Mouse (Mus musculus) embryonic facial prominence, embryonic 15.5 days (tissue): ENCODE data around the gene Gm10318. TPM values are rescaled to one million over a fixed set of nuclear protein-coding genes. Genes with fewer than 3 reads are reported as not detected.
A peak's percentile ranks its signal among the peaks of the same experiment; 100 is the strongest.

Experiments used
- ATAC-seq: fragments of 200-750 bp; cut with Nextera tagmentation; 2 replicates; pipeline ENCODE4 v1.8.0; 2017; ENCODE audit warnings: low read depth, moderate TSS enrichment; ENCODE audit not compliant: insufficient number of reproducible peaks, low FRiP score, low TSS enrichment
- H3K27ac ChIP-seq: fragments of 300-500 bp; sonication (generic); replicated peaks from 2 replicates; pipeline ENCODE4 v1.5.1; 2015; ENCODE audit warnings: mild to moderate bottlenecking, inconsistent platforms
- H3K27me3 ChIP-seq: fragments of 300-500 bp; sonication (generic); 2 replicates; pipeline ENCODE4 v1.6.1; 2015; ENCODE audit warnings: inconsistent platforms
- H3K36me3 ChIP-seq: fragments of 300-500 bp; sonication (generic); 2 replicates; pipeline ENCODE4 v1.6.1; 2015; ENCODE audit warnings: mild to moderate bottlenecking, inconsistent platforms
- H3K4me1 ChIP-seq: fragments of 300-500 bp; sonication (generic); 2 replicates; pipeline ENCODE4 v1.6.1; 2015; ENCODE audit warnings: inconsistent platforms
- H3K4me2 ChIP-seq: fragments of 300-500 bp; sonication (generic); replicated peaks from 2 replicates; pipeline ENCODE4 v1.6.1; 2015; ENCODE audit warnings: mild to moderate bottlenecking, inconsistent platforms
- H3K4me3 ChIP-seq: fragments of 300-500 bp; sonication (generic); replicated peaks from 2 replicates; pipeline ENCODE4 v1.5.1; 2015; ENCODE audit warnings: mild to moderate bottlenecking, inconsistent platforms
- H3K9ac ChIP-seq: fragments of 300-500 bp; sonication (generic); 2 replicates; pipeline ENCODE4 v1.6.1; 2015; ENCODE audit warnings: inconsistent platforms
- H3K9me3 ChIP-seq: fragments of 300-500 bp; sonication (generic); replicated peaks from 2 replicates; pipeline ENCODE4 v1.6.1; 2016; ENCODE audit warnings: inconsistent platforms
- WGBS: fragments of 180-500 bp; shearing (Covaris S2); methylation state at CpG from one replicate; pipeline ENCODE4 v1.1.7; 2015; 5-methylcytosine and 5-hydroxymethylcytosine counted together
- polyA plus RNA-seq: library from polyadenylated mRNA; unstranded; fragments of >200 nt; fragmentation: Nextera tagmentation; extraction: Ambion mirVana; gene quantifications from 2 replicates; pipeline ENCODE4 v1.2.1, GENCODE M21; 2015

The Gm10318 gene
- polyA plus RNA-seq, result 3.0 and 3.4 TPM in 2 replicates

GRCm38 (mm10) chr10:77852559-77852958 is at the start of gene Gm10318:
TSS of gene Gm10318 (plus strand) at chr10:77852859.
- Histone ChIP-seq H3K36me3 (no peaks in the 10 kb centered on the region), H3K9ac (no peak within 1 kb of the TSS), H3K27me3 (0 out of 2 replicates have a peak, but pooled peaks cover 2% of the 10 kb centered on the region), H3K4me3 (no peak within 1 kb of the TSS), H3K4me2 (no peak within 1 kb of the TSS), H3K9me3 (0 out of 2 replicates have a peak, but pooled peaks cover 3% of the 10 kb centered on the region), H3K27ac (no peak within 1 kb of the TSS), H3K4me1 (no peaks in the 10 kb centered on the region)
- 67% methylated on average over 9 of the region's 9 CpGs for WGBS
- ATAC-seq, result no peak

GRCm38 (mm10) chr10:77804095-77804494 is 48.6 kb upstream of the Gm10318 start:
- H3K4me2 ChIP-seq, result no peak overlapping the region
- no peaks in the 10 kb centered on the region for H3K4me1 ChIP-seq
- WGBS, result 74% methylated on average over 3 of the region's 3 CpGs
- H3K36me3 ChIP-seq, result no peaks in the 10 kb centered on the region
- H3K4me3 ChIP-seq, result no peak overlapping the region
- no peak for ATAC-seq
- H3K27ac ChIP-seq, result no peak overlapping the region
- no peaks in the 10 kb centered on the region for H3K27me3 ChIP-seq
- no peaks in the 10 kb centered on the region for H3K9me3 ChIP-seq
- no peak overlapping the region for H3K9ac ChIP-seq

- no peak within 1 kb of the TSS for H3K4me3 ChIP-seq
- H3K27me3 ChIP-seq, result no peaks in the 10 kb centered on the region
- ATAC-seq, result no peak
- no peaks in the 10 kb centered on the region for H3K9me3 ChIP-seq
- H3K4me1 ChIP-seq, result no peaks in the 10 kb centered on the region
- H3K9ac ChIP-seq, result no peak within 1 kb of the TSS
- H3K36me3 ChIP-seq, result no peaks in the 10 kb centered on the region
- WGBS, result 61% methylated on average over 5 of the region's 5 CpGs
- no peak within 1 kb of the TSS for H3K4me2 ChIP-seq
- H3K27ac ChIP-seq, result no peak within 1 kb of the TSS
These were observed 40.9 kb upstream of the Gm10318 start, which contains the start of gene Gm9507 for GRCm38 (mm10) chr10:77811743-77812142. TSS of gene Gm9507 (minus strand) at chr10:77811843.

- Histone ChIP-seq H3K27ac (no peak within 1 kb of the TSS), H3K9me3 (no peaks in the 10 kb centered on the region), H3K27me3 (no peaks in the 10 kb centered on the region), H3K9ac (no peak within 1 kb of the TSS), H3K4me1 (no peaks in the 10 kb centered on the region), H3K36me3 (no peaks in the 10 kb centered on the region), H3K4me3 (no peak within 1 kb of the TSS), H3K4me2 (no peak within 1 kb of the TSS)
- WGBS, result 48% methylated on average over 3 of the region's 4 CpGs
- no peak for ATAC-seq
These were observed 38.3 kb upstream of the Gm10318 start, which contains the start of gene Gm2696 for GRCm38 (mm10) chr10:77814382-77814781. TSS of gene Gm2696 (plus strand) at chr10:77814682.

GRCm38 (mm10) chr10:77815514-77815913 is 37.1 kb upstream of the Gm10318 start:
- no peak for ATAC-seq
- no peaks in the 10 kb centered on the region for H3K9me3 ChIP-seq
- no peak overlapping the region for H3K4me3 ChIP-seq
- no peak overlapping the region for H3K9ac ChIP-seq
- WGBS, result 36% methylated on average over 5 of the region's 5 CpGs
- H3K4me2 ChIP-seq, result no peak overlapping the region
- H3K27me3 ChIP-seq, result no peaks in the 10 kb centered on the region
- no peaks in the 10 kb centered on the region for H3K36me3 ChIP-seq
- no peaks in the 10 kb centered on the region for H3K4me1 ChIP-seq
- H3K27ac ChIP-seq, result no peak overlapping the region

DNA sequence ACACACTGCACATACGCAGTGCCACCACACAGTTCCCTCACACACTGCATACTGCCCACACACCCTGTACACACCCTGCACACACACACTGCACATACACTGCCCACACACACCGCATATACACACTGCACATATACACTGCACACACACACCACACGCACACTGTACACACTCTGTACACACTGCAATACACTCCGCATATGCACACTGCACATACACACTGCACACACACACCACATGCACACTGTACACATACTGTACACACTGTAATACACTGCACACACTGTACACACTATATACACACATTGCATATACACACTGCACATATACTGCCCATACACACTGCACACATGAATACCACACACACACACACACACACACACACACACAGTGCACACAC is 34.1 kb upstream of the Gm10318 start:
- Histone ChIP-seq H3K9ac (no peak overlapping the region), H3K27ac (no peak overlapping the region), H3K9me3 (no peaks in the 10 kb centered on the region), H3K27me3 (no peaks in the 10 kb centered on the region), H3K4me1 (no peaks in the 10 kb centered on the region), H3K4me2 (no peak overlapping the region), H3K36me3 (no peaks in the 10 kb centered on the region), H3K4me3 (no peak overlapping the region)
- peak; percentile 37; the same call in 1 of the 2 replicates for ATAC-seq
- 95% methylated on average over 4 of the region's 4 CpGs for WGBS

- Histone ChIP-seq H3K9me3 (no peaks in the 10 kb centered on the region), H3K36me3 (no peaks in the 10 kb centered on the region), H3K27me3 (no peaks in the 10 kb centered on the region), H3K27ac (no peak overlapping the region), H3K9ac (no peak overlapping the region), H3K4me1 (no peaks in the 10 kb centered on the region), H3K4me3 (no peak overlapping the region), H3K4me2 (no peak overlapping the region)
- ATAC-seq, result no peak
- WGBS, result 24% methylated on average over 4 of the region's 4 CpGs
These were observed 33.5 kb upstream of the Gm10318 start for GRCm38 (mm10) chr10:77819203-77819602.

- Histone ChIP-seq H3K36me3 (no peaks in the 10 kb centered on the region), H3K27me3 (no peaks in the 10 kb centered on the region), H3K9me3 (no peaks in the 10 kb centered on the region), H3K9ac (no peak within 1 kb of the TSS), H3K27ac (no peak within 1 kb of the TSS), H3K4me3 (no peak within 1 kb of the TSS), H3K4me1 (no peaks in the 10 kb centered on the region), H3K4me2 (no peak within 1 kb of the TSS)
- WGBS, result 53% methylated on average over 6 of the region's 6 CpGs
- no peak for ATAC-seq
These were observed 25.7 kb upstream of the Gm10318 start, which contains the start of gene Krtap10-4 for GRCm38 (mm10) chr10:77826951-77827350. TSS of gene Krtap10-4 (minus strand) at chr10:77827095.

GRCm38 (mm10) chr10:77835647-77836046 is 17.0 kb upstream of the Gm10318 start, which contains the start of gene Krtap10-10:
TSS of gene Krtap10-10 (plus strand) at chr10:77835947.
- Histone ChIP-seq H3K27ac (no peak within 1 kb of the TSS), H3K36me3 (no peaks in the 10 kb centered on the region), H3K27me3 (no peaks in the 10 kb centered on the region), H3K4me1 (no peaks in the 10 kb centered on the region), H3K4me2 (no peak within 1 kb of the TSS), H3K4me3 (no peak within 1 kb of the TSS), H3K9me3 (no peaks in the 10 kb centered on the region), H3K9ac (no peak within 1 kb of the TSS)
- no peak for ATAC-seq
- 54% methylated on average over 9 of the region's 9 CpGs for WGBS

GRCm38 (mm10) chr10:77839006-77839405 is 13.7 kb upstream of the Gm10318 start:
- Histone ChIP-seq H3K9me3 (0 out of 2 replicates have a peak, but pooled peaks cover 9% of the 10 kb centered on the region), H3K4me3 (no peak overlapping the region), H3K27me3 (no peaks in the 10 kb centered on the region), H3K36me3 (no peaks in the 10 kb centered on the region), H3K4me1 (no peaks in the 10 kb centered on the region), H3K9ac (no peak overlapping the region), H3K4me2 (no peak overlapping the region), H3K27ac (no peak overlapping the region)
- 67% methylated on average over 6 of the region's 6 CpGs for WGBS
- no peak for ATAC-seq

- WGBS, result 66% methylated on average over 3 of the region's 3 CpGs
- Histone ChIP-seq H3K9me3 (0 out of 2 replicates have a peak, but pooled peaks cover 13% of the 10 kb centered on the region), H3K4me2 (no peak within 1 kb of the TSS), H3K4me3 (no peak within 1 kb of the TSS), H3K27ac (no peak within 1 kb of the TSS), H3K27me3 (no peaks in the 10 kb centered on the region), H3K36me3 (no peaks in the 10 kb centered on the region), H3K9ac (no peak within 1 kb of the TSS), H3K4me1 (no peaks in the 10 kb centered on the region)
- ATAC-seq, result no peak
These were observed 6.2 kb upstream of the Gm10318 start, which contains the start of gene Gm36176 for GRCm38 (mm10) chr10:77846503-77846902. TSS of gene Gm36176 (plus strand) at chr10:77846803.

GRCm38 (mm10) chr10:77846961-77847360 is 5.7 kb upstream of the Gm10318 start:
- Histone ChIP-seq H3K9ac (no peak overlapping the region), H3K4me1 (no peaks in the 10 kb centered on the region), H3K4me2 (no peak overlapping the region), H3K27me3 (no peaks in the 10 kb centered on the region), H3K27ac (no peak overlapping the region), H3K9me3 (0 out of 2 replicates have a peak, but pooled peaks cover 13% of the 10 kb centered on the region), H3K4me3 (no peak overlapping the region), H3K36me3 (no peaks in the 10 kb centered on the region)
- no peak for ATAC-seq
- 17% methylated on average over 2 of the region's 2 CpGs for WGBS
